7 mouse cellular contexts compared by ENCODE assay signal in the genomic region with DNA sequence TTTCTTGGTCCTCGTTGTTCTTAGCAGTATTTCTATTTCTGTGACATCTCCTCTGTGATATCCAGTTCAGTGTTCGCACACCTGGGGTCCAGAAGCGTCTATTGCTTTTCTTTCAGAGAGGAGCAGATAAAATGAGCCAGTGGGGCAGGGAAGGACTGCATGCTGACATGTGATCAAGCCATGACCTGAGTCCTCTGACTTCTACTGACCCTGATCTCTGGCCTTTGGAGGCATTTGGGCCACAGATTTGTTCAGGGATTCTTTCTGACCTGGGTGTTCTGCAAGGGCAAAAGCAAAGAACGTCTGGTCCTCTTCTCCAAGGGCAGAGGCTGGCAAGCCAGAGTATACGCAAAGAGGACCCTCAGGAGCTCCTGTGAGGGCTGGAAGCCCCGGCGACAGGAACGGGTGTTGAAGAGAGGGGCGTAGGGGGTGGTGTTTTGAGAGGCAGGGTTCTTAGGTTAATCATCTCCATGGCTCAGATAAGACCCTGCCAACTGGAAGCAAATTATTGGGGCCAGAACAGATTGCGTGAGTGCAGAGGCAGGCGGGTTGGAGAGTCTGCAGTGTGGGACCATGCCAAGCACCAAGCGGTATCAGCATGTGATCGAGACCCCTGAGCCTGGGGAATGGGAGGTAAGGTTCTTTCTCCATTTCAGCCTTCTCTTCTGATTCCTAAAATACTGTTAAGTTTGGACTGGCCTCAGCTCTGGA. TPM values are rescaled to one million over a fixed set of nuclear protein-coding genes. Genes with fewer than 3 reads are reported as not detected.
DNase-seq lines count a peak whose midpoint lies in the region; ATAC-seq and TF ChIP-seq lines count a peak whose summit lies in the region.

TSS of gene Gckr (plus strand) at position 397 of the 711 bp plus-strand sequence.

- TF ChIP-seq CTCF in lung, embryonic 14.5 days (IDR thresholded peaks at IDR 0.05; ENCODE audit: low read depth) = no peak

- 45% methylated on average over 13 of the region's 13 CpGs for WGBS in lung, embryonic 14.5 days
- WGBS in hindbrain, embryonic 13.5 days = 81% methylated on average over 13 of the region's 13 CpGs
- WGBS in liver, embryonic 15.5 days (ENCODE audit: insufficient replicate concordance) = 52% methylated on average over 13 of the region's 13 CpGs

- H3K27me3 ChIP-seq in lung, embryonic 14.5 days (ENCODE audit: insufficient read depth, low read length) = no peaks in the 10 kb centered on the region
- H3K27me3 ChIP-seq in hindbrain, embryonic 13.5 days = peaks cover 8% of the 10 kb centered on the region
- H3K27me3 ChIP-seq in liver, embryonic 15.5 days = peaks cover 58% of the 10 kb centered on the region

- no peak for DNase-seq in lung, embryonic 14.5 days
- DNase-seq in lung, postnatal 4 days = no peak
- peak; percentile 76 for DNase-seq in yolk sac, embryonic 10.5 days (ENCODE audit: low spot score)
- DNase-seq in gastrocnemius, adult 18-20 months (ENCODE audit: low spot score) = no peak
- DNase-seq in heart, adult 18-20 months = no peak

- H3K27ac ChIP-seq in lung, embryonic 14.5 days (ENCODE audit: low read depth) = no peak within 1 kb of the TSS
- H3K27ac ChIP-seq in hindbrain, embryonic 13.5 days = peak within 1 kb of the TSS; percentile 90; the same call in 1 of the 2 replicates
- peak within 1 kb of the TSS; percentile 53 for H3K27ac ChIP-seq in liver, embryonic 15.5 days (replicated peaks)

- no peak for ATAC-seq in lung, embryonic 14.5 days (ENCODE audit: insufficient read depth)
- ATAC-seq in hindbrain, embryonic 13.5 days (ENCODE audit: low FRiP score) = no peak
- peak; percentile 58 for ATAC-seq in liver, embryonic 15.5 days (ENCODE audit: insufficient read depth)

- peak within 1 kb of the TSS; percentile 83; the same call in 1 of the 2 replicates for H3K4me3 ChIP-seq in lung, embryonic 14.5 days (ENCODE audit: low read depth, low read length)
- H3K4me3 ChIP-seq in hindbrain, embryonic 13.5 days = peak within 1 kb of the TSS; percentile 89; the same call in 1 of the 2 replicates
- peak within 1 kb of the TSS; percentile 16 for H3K4me3 ChIP-seq in liver, embryonic 15.5 days (replicated peaks)

- H3K9ac ChIP-seq in lung, embryonic 14.5 days = no peak within 1 kb of the TSS; the same call in 1 of the 2 replicates
- H3K9ac ChIP-seq in hindbrain, embryonic 13.5 days = peak within 1 kb of the TSS; percentile 99; the same call in 1 of the 2 replicates
- no peak within 1 kb of the TSS for H3K9ac ChIP-seq in liver, embryonic 15.5 days

- H3K4me1 ChIP-seq in lung, embryonic 14.5 days (ENCODE audit: insufficient read depth) = no peaks in the 10 kb centered on the region
- H3K4me1 ChIP-seq in hindbrain, embryonic 13.5 days (replicated peaks) = peaks cover 28% of the 10 kb centered on the region
- H3K4me1 ChIP-seq in liver, embryonic 15.5 days (replicated peaks) = peaks cover 19% of the 10 kb centered on the region

- peaks cover 14% of the 10 kb centered on the region for H3K36me3 ChIP-seq in lung, embryonic 14.5 days (ENCODE audit: insufficient read depth)
- H3K36me3 ChIP-seq in hindbrain, embryonic 13.5 days = peaks cover 18% of the 10 kb centered on the region
- H3K36me3 ChIP-seq in liver, embryonic 15.5 days (replicated peaks) = 0 out of 2 replicates have a peak, but pooled peaks cover 2% of the 10 kb centered on the region

- H3K9me3 ChIP-seq in lung, embryonic 14.5 days (ENCODE audit: low read depth, low read length) = no peaks in the 10 kb centered on the region
- no peaks in the 10 kb centered on the region for H3K9me3 ChIP-seq in hindbrain, embryonic 13.5 days
- H3K9me3 ChIP-seq in liver, embryonic 15.5 days (replicated peaks) = no peaks in the 10 kb centered on the region

- H3K4me2 ChIP-seq in lung, embryonic 14.5 days = peak within 1 kb of the TSS; percentile 86
- peak within 1 kb of the TSS; percentile 81 for H3K4me2 ChIP-seq in hindbrain, embryonic 13.5 days
- H3K4me2 ChIP-seq in liver, embryonic 15.5 days = peak within 1 kb of the TSS; percentile 73

RNA-seq across cellular contexts. Expression of gene Gckr, which starts in this region (rescaled TPM):
- polyA plus RNA-seq in lung, embryonic 14.5 days (2014; fragmentation: Nextera tagmentation; extraction: Ambion mirVana) = 0.34 TPM in 1 of 2 replicates, not detected in the other
- polyA plus RNA-seq in hindbrain, embryonic 13.5 days (2015; fragmentation: Nextera tagmentation; extraction: Ambion mirVana) = 0.17 and 0.48 TPM in 2 replicates
- 19.4 and 25.0 TPM in 2 replicates for polyA plus RNA-seq in liver, embryonic 15.5 days (2015; fragmentation: Nextera tagmentation; extraction: Ambion mirVana)
- total RNA-seq in gastrocnemius, adult 18-20 months (2021) = not detected
- total RNA-seq in heart, adult 18-20 months (2021) = not detected

Comparison
In these comparisons a context has a peak if more than half of its experiments do, and no peak if none do; other contexts are left out.
1. RNA of gene Gckr (polyA plus RNA-seq): 19.4 to 25.0 TPM in liver, embryonic 15.5 days; 0.17 to 0.48 TPM in hindbrain, embryonic 13.5 days and 0.34 TPM in lung, embryonic 14.5 days; every median in the first group is over 10 times any median in the second.
2. H3K4me3 ChIP-seq: peak in every context shown above with its lines; median percentile 89 in hindbrain, embryonic 13.5 days; 83 in lung, embryonic 14.5 days; 16 in liver, embryonic 15.5 days.
3. Peak in every context shown above with its lines, with median percentiles within 50 percentile points of each other: H3K4me2 ChIP-seq.